Mouse (Mus musculus): ENCODE measurements around the gene Gm10985. TPM values are rescaled to one million over a fixed set of nuclear protein-coding genes. Genes with fewer than 3 reads are reported as not detected.

Gene Gm10985
- not detected in 2 replicates for polyA plus RNA-seq (2021; fragmentation: Nextera tagmentation)
- long read RNA-seq, experiment 1: 0 reads
- long read RNA-seq, experiment 2: 0 reads

GRCm38 (mm10) chr3:53844786-53845185, at the start of gene Gm10985:
Gene Gm10985 (plus strand): TSS chr3:53845086.

GRCm38 (mm10) chr3:53863383-53864220, 18.7 kb downstream of the Gm10985 start, which contains the start of gene Ufm1:
Gene Ufm1 (minus strand): TSS chr3:53863830.

Other genes with a start within 250 kb of the Gm10985 start
- 0.30 and 0.43 TPM in 2 replicates for gene Frem2, start 187.7 kb upstream of the Gm10985 start, polyA plus RNA-seq (2021; fragmentation: Nextera tagmentation)
- 44.7 and 54.3 TPM in 2 replicates for gene Ufm1, start 18.7 kb downstream of the Gm10985 start, polyA plus RNA-seq (2021; fragmentation: Nextera tagmentation)